19 mouse cellular contexts compared by ENCODE assay signal in the genomic region with DNA sequence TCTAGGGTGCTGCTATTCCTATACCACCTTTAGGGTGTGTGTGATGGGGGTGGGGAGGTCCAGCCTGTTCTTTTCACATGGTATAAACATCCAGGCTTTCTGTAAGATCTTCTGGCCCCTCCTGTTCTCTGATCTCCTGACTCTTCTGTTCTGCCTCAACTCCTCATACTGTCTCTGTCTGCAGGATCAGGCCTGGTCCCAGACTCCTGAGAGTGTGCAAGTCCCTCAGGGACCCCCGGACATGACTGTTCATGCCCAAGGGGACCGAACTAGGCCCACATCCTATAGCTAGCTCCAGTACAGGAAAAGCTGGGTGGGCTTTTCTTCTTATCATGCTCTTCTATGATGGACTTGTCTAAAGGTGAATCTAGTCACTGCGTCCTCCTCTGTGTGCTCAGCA. TPM values are rescaled to one million over a fixed set of nuclear protein-coding genes. Genes with fewer than 3 reads are reported as not detected.
"Had no signal": no experiment of that assay in that cellular context is flagged by ENCODE, and none has a peak within 500 bp of the region (broad histone marks: within the 10 kb centered on the region; RNA-seq: fewer than 3 reads in every experiment).

No protein-coding gene starts in this region.

- DNase-seq: lung, adult 18-20 months; lung, embryonic 14.5 days; lung, postnatal 10 days; lung, postnatal 4 days; midbrain, embryonic 14.5 days; retina, postnatal 1 day; right cerebral cortex, adult 18-20 months; right cerebral cortex, postnatal 25 days; right cerebral cortex, postnatal 4 days; spleen, adult 18-20 months; thymus, adult 18-20 months; thymus, postnatal 14 days; thymus, postnatal 36 days had no signal

- H3K9ac ChIP-seq: lung, embryonic 14.5 days; midbrain, embryonic 12.5 days; neural tube, embryonic 13.5 days; neural tube, embryonic 15.5 days had no signal

- H3K4me3 ChIP-seq: midbrain, embryonic 12.5 days; myocyte; neural tube, embryonic 13.5 days; neural tube, embryonic 15.5 days had no signal

- H3K9me3 ChIP-seq: midbrain, embryonic 12.5 days; neural tube, embryonic 13.5 days; neural tube, embryonic 15.5 days had no signal

- H3K27me3 ChIP-seq: midbrain, embryonic 12.5 days; neural tube, embryonic 13.5 days; neural tube, embryonic 15.5 days had no signal

- H3K36me3 ChIP-seq: midbrain, embryonic 12.5 days; neural tube, embryonic 13.5 days; neural tube, embryonic 15.5 days had no signal

- H3K4me1 ChIP-seq: midbrain, embryonic 12.5 days; neural tube, embryonic 13.5 days; neural tube, embryonic 15.5 days had no signal

- H3K4me2 ChIP-seq: lung, embryonic 14.5 days; midbrain, embryonic 12.5 days; neural tube, embryonic 13.5 days; neural tube, embryonic 15.5 days had no signal

- H3K27ac ChIP-seq: midbrain, embryonic 12.5 days; neural tube, embryonic 13.5 days; neural tube, embryonic 15.5 days had no signal

RNA-seq across cellular contexts. Expression of gene Gabrr2, which starts 4.5 kb away (rescaled TPM):
- polyA plus RNA-seq: liver, embryonic 16.5 days; neural tube, embryonic 11.5 days had no signal
